Mouse (Mus musculus): ENCODE results near the gene Irf1. TPM values are rescaled to one million over a fixed set of nuclear protein-coding genes. Genes with fewer than 3 reads are reported as not detected.

Gene Irf1
- total RNA-seq, 2 experiments from 2014 or later, result 16.1 to 17.0 TPM

DNA sequence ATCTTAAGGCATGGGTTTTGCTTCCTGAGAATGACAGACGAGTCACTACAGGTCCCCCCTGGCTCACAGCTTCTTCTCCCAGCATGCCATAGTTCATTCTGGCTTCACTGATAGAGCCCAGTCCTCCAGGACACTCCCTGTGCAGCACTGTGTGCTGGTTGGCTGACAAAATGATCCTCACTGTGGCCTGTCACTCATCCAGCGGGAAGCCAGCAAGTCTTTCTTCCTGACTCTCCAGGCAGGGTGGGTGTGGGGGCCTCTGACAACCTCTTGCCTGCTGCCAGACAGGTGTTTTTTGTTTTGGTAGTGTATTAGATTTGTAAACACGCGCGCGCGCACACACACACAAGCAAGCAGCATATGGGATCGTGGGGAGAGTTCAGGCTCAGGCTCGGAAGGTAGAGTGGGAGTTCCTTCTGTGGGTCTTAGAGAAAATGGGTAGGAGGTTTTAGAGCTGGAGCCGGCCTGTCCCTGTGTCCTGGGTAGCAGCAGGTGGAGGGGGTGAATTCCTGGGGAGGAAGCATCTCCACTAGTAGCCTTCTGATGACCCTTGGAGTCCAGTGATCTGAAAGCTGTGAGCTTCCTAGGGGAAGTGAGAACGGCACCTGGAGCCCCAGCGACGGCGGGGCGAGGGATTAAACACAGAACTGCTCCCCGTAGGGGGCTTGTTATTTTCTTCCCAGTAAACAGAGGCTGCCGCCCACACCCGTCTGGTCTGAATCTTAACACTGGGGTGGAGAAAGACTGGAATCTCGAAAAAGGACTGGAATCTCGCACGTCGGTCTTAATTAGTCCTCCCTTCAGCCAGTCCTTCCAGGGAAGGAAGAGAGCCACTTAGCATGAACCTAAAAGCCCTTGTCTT lies 10.0 kb upstream of the Irf1 start:
- DNase-seq (ENCODE audit: low spot score in 2 of 2), result no peak

DNA sequence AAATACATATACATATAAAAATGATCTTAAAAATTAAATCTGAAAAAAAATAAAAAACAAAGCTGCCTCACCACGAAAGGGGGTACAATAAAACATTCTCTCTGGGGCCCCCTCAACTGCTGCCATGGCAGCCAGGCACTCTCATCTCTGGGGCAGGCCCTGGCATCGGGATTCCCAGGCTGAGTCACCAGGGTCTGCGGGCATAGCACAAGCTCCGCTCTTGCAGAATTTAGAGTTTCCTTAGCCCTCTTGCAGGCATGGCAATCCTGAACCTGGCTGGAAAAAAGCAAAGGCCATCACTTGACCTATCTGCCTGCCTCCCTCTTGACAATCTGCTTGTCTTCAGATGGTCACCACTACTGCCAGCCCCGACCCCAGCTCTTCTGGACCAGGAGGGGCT lies 8.5 kb upstream of the Irf1 start:
- DNase-seq (ENCODE audit: low spot score in 2 of 2), result no peak

GRCm38 (mm10) chr11:53761822-53762221 lies 8.0 kb upstream of the Irf1 start:
- DNase-seq (ENCODE audit: low spot score in 2 of 2), result peak; percentile 53 to 71

DNA sequence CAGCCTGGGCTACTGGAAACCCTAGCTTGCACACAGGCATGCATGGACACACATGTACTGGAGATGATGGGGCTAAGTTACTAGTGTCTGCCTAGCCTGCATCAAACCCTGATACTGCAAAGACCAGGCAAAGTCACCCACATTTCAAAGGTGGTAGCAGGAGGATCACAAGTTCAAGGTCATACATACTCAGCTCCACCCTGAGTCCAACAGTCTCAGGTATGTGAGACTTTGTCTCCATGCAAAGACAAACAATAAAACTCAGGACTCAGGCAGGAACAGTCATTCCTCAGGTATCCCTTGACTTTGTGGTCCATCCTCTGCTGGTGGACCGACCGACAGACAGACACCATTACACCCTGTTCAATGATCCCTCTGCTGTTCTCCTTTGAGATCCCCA lies 7.4 kb upstream of the Irf1 start:
- DNase-seq (ENCODE audit: low spot score in 2 of 2), result no peak

- DNase-seq (ENCODE audit: low spot score in 2 of 2), result peak; percentile 70 to 84
Measured at GRCm38 (mm10) chr11:53762827-53763495, 6.9 kb upstream of the Irf1 start.

GRCm38 (mm10) chr11:53763496-53764140 lies 6.2 kb upstream of the Irf1 start:
- peak; percentile 85 to 93 for DNase-seq (ENCODE audit: low spot score in 2 of 2)

- DNase-seq (ENCODE audit: low spot score in 2 of 2), result no peak
Measured at GRCm38 (mm10) chr11:53764581-53764980, 5.2 kb upstream of the Irf1 start.

- DNase-seq (ENCODE audit: low spot score in 2 of 2), result peak in 1 of 2 experiments; percentile 8
Measured at GRCm38 (mm10) chr11:53768422-53769184, 1.2 kb upstream of the Irf1 start.

DNA sequence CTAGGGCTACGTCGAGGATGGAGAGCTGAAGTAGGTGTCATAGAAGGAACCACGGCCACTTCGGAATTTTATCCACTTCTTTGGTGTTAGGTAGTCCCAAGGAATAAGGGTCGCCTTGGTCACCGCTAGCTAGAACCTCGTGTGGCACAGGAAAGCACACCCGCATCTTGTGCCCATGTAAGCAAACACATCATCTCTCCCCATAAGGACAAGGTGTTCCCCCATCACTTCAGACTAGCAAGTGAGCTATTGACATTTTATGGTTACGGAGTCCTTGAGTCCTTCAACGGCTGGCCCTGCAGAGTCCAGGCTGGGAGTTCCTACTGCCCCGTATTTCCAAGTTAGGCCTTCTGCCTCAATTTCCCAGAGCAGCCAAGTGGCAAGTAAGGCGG lies 633 bp upstream of the Irf1 start:
- no peak for DNase-seq (ENCODE audit: low spot score in 2 of 2)

- DNase-seq (ENCODE audit: low spot score in 2 of 2), result peak; percentile 78 to 82
Measured at GRCm38 (mm10) chr11:53770125-53770791, 444 bp downstream of the Irf1 start.

- peak in 1 of 2 experiments; percentile 10 for DNase-seq (ENCODE audit: low spot score in 2 of 2)
Measured at GRCm38 (mm10) chr11:53771001-53771744, 1.4 kb downstream of the Irf1 start.

GRCm38 (mm10) chr11:53772536-53772935 lies 2.7 kb downstream of the Irf1 start:
- DNase-seq (ENCODE audit: low spot score in 2 of 2), result peak in 1 of 2 experiments; percentile 11

DNA sequence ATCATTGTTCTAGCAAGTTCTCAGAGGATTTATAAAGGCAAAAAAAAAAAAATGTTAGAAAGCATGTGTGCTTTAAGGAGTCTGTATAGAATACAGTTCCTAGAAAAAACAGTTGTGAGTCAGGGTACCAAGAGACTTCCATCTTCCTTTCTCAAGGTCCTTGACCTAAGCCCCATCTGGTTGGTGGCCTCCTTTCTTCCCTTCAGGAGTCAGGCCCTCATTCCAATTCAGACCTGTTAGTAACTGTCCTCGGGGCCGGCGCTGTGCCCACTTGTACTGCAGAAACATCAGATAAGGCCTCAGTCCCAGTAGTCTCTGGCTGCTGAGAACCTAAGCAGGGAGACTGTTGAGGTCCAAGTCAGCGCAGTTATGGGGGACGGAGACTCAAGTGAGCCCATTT lies 3.3 kb downstream of the Irf1 start, which contains the start of gene Gm17334:
Gene Gm17334 (minus strand): TSS at position 101 of the 400 bp plus-strand sequence.
- DNase-seq (ENCODE audit: low spot score in 2 of 2), result no peak

GRCm38 (mm10) chr11:53773641-53774360 lies 4.0 kb downstream of the Irf1 start:
- no peak for DNase-seq (ENCODE audit: low spot score in 2 of 2)

DNA sequence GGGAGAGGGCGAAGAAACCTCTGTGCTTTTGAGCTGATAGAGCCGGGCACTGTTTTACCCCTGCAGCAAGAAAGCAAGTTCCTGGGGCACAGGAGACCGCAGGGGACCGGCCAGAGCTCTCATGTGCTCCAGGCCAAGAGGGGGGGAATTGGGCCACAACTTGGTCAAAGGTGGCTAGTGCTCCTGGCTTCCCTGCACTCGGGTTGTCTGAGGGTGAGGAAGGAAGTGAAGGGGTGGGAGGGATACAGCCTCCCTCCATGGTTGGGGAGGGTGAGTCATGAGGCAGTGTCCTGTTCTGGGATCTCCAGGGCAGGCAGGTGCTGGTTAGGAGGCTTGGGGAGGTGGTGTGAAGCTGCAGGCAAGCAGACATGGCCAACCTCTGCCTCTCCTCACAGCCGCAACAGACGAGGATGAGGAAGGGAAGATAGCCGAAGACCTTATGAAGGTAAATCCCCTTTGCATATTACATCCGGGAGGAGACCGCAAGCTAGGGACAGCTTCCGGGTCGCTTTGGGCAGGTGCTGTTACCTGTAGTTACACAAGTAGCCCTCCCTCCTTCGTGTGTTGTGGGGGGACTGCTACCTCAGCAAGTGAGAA lies 4.9 kb downstream of the Irf1 start:
- DNase-seq (ENCODE audit: low spot score in 2 of 2), result no peak

- DNase-seq (ENCODE audit: low spot score in 2 of 2), result no peak
Measured at GRCm38 (mm10) chr11:53777736-53778135, 7.9 kb downstream of the Irf1 start.

GRCm38 (mm10) chr11:53778455-53778854 lies 8.6 kb downstream of the Irf1 start:
- no peak for DNase-seq (ENCODE audit: low spot score in 2 of 2)

GRCm38 (mm10) chr11:53779808-53780207 lies 10.0 kb downstream of the Irf1 start:
- no peak for DNase-seq (ENCODE audit: low spot score in 2 of 2)

DNA sequence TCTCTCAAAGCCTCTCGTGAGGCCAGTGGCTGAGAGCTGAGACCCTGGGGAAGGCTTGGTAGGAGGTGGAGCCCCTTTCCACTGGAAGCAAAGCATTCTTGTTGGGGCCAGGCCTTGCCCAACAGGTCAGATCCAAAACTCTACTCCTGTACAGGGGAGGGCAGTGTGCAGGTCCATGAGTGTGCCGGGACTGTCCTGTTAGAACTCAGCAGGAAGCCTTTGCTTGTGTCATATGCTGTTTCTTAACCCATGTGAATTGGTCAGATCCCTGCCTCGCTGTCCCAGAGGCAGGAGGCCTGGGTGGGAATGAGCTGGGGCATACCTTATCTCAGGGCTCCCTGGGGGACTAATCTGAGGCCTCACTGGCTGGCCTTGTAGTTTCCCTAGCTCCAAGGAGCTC lies 10.4 kb downstream of the Irf1 start:
- no peak for DNase-seq (ENCODE audit: low spot score in 2 of 2)

All from gastrocnemius, postnatal 4 days (tissue).